Mouse (Mus musculus): ENCODE results near the gene Kbtbd6.

DNA sequence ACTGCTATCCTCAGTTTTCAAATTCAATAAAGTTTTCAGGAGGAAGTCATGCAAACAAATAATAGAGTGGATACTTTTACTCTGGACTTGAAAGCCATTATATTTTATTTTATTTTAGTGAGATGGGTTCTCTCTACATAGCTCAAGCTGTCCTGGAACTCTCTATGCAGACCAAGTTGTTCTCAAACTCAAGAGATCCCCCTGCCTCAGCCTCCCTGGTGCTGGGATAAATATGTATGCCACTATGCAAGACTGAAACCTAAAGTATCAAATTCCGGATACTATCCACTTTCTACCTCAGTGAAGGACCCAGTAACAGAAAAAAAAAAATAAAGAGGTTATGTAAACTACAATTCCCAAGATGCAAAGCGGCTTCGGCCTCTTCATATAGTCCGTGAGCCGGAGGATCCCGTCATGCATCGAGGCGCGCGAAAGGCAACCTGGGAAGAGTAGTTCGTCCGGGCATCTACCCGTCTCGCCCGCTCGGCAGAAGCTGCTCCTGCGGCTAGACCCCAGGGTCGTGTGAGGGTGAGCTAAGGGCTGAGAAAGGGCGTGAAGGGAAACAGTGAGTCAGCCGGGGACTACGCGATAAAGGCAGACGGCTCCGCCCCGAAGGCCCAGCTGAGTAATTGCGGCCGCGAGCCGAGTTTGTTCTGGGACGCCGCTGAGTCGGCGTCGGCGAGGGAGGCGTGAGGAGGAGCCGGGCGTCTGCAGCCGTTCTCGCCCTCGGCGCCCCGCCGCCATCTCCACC is 25.5 kb upstream of the Kbtbd6 start, which contains the start of gene Kbtbd7:
- no peak for TF ChIP-seq GATA1 (IDR thresholded peaks at IDR 0.05; ENCODE audit: borderline replicate concordance, low read length)
- no peak for TF ChIP-seq FLI1 (IDR thresholded peaks at IDR 0.05; ENCODE audit: low read length)
